Mouse (Mus musculus): ENCODE measurements around the gene Ccr9. TPM values are rescaled to one million over a fixed set of nuclear protein-coding genes. Genes with fewer than 3 reads are reported as not detected.
"Not testable (repeated sequence)": the region's sequence is repeated elsewhere in the genome, so short reads cannot be mapped to it uniquely, and the experiment has no call there.

Ccr9 gene
- polyA plus RNA-seq, 1 experiment from 2014 or later = 0.16 TPM

DNA sequence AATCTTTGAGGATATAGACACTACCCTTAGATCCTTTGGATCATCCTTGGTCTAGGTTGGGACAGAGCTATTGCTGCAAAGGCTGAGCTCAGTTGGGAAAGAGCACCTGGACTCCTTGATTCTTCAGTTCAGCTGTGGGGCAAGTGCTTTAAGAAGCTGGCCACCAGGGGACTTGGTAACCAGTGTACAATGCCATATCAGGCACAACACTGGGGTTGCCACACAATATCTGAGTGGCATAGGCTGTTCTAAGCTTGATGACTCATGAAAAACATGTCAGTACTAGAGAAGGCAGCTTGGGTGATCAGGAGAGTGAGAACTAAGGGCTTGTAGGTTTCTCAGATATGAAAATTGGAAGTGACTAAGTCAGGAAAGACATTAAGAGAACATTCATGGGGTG is 19.3 kb upstream of the Ccr9 start:
- Histone ChIP-seq H3K4me3 (replicated peaks) (no peak overlapping the region), H3K36me3 (replicated peaks) (no peaks in the 10 kb centered on the region; the same call in 1 of the 2 replicates), H3K4me1 (replicated peaks) (no peaks in the 10 kb centered on the region), H3K4me2 (no peak overlapping the region), H3K9me3 (replicated peaks) (no peaks in the 10 kb centered on the region), H3K9ac (no peak overlapping the region), H3K27ac (replicated peaks) (no peak overlapping the region), H3K27me3 (peaks cover 4% of the 10 kb centered on the region; the same call in 1 of the 2 replicates)
- no peak for ATAC-seq (ENCODE audit: insufficient read depth)

DNA sequence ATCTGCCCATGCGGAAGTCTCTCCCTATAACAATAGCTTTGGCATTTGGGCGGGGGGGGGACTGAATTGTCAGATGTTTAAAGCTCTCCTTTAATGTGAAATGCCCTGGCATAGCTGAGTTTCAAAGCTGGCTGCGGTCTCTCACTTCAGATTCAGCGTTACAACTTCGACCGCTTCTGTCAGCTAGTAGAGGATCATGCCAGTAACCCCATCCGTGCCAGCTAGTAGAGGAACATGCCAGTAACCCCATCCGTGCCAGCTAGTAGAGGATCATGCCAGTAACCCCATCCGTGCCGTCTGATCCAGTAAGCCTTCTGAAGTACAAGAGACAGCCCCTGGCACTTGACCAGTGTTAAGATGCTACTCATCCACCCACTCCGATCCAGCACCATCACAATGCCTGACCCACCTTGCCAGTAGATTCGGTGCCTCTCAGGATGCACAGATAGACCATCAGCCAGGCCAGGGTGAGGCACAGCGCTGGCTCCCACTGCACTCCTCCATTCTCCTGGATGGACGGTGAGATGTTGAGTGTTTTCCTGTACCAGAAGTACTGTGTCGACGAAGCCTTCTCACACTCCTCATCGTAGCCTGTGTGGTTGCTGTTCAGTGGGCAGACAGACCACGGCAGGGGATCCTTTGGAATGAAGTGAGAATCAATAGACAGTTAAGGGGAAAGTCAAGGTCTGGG is 18.1 kb upstream of the Ccr9 start:
- not testable (repeated sequence) for H3K9me3 ChIP-seq (replicated peaks); H3K27ac ChIP-seq (replicated peaks); H3K4me1 ChIP-seq (replicated peaks); H3K27me3 ChIP-seq; H3K4me2 ChIP-seq; H3K36me3 ChIP-seq (replicated peaks); H3K4me3 ChIP-seq (replicated peaks); H3K9ac ChIP-seq; ATAC-seq (ENCODE audit: insufficient read depth)
- WGBS (ENCODE audit: insufficient replicate concordance) = 77% methylated on average over 18 of the region's 18 CpGs

DNA sequence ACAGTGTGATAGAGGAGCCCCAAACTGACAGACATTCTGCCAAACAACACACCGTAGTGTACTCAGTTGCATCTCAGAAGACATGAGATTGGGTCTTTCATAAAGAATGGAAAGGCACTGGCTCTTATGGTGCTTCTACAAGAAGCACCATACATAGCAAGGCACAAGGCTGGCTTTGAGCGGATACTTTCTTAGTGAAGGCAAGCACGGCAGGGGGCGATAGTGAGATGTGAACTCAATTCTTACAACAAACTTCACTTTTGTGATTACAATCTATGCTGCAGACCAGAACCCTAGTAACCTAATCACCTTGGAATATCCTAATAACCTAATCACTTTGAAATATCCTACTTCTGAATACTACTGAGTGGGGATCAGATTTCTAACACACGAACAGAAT is 12.6 kb upstream of the Ccr9 start:
- WGBS (ENCODE audit: insufficient replicate concordance) = 35% methylated on average over 5 of the region's 5 CpGs

DNA sequence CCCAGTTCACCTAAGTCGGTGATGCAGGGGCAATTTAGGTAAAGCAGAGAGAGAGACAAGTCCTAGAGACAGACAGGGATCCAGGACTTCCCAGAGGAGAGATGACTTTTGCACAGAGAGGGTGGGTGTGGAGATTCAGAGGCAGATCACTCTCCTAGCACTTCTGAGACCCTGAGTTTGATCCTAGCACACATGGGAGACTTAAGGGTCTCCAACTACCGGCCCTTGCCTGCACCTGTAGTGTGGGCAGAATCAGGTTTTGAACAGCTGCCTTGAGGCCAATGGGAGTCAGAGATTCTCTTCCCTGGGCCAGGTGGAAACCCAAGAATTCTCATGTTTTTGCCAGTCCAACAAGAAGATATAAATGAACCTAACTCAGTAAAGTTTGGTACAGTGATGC is 959 bp downstream of the Ccr9 start:
- Histone ChIP-seq H3K4me1 (replicated peaks) (peaks cover 25% of the 10 kb centered on the region), H3K27me3 (peaks cover 88% of the 10 kb centered on the region), H3K9me3 (replicated peaks) (no peaks in the 10 kb centered on the region), H3K4me3 (replicated peaks) (peak overlapping the region; percentile 75), H3K4me2 (peak overlapping the region; percentile 91), H3K27ac (replicated peaks) (peak overlapping the region; percentile 45; the same call in 1 of the 2 replicates), H3K9ac (peak overlapping the region; percentile 70), H3K36me3 (replicated peaks) (no peaks in the 10 kb centered on the region)
- 36% methylated on average over 2 of the region's 2 CpGs for whole genome bisulfite sequencing (ENCODE audit: insufficient replicate concordance)
- peak; percentile 23; the same call in 1 of the 2 replicates for ATAC-seq (ENCODE audit: insufficient read depth)

More for the DNA sequence above, 12.6 kb upstream of the Ccr9 start:
- no peak overlapping the region for H3K27ac ChIP-seq (replicated peaks)
- H3K27me3 ChIP-seq = peaks cover 4% of the 10 kb centered on the region; the same call in 1 of the 2 replicates
- H3K4me3 ChIP-seq (replicated peaks) = no peak overlapping the region
- H3K4me2 ChIP-seq = no peak overlapping the region
- no peak for ATAC-seq (ENCODE audit: insufficient read depth)
- no peak overlapping the region for H3K9ac ChIP-seq
- no peaks in the 10 kb centered on the region for H3K4me1 ChIP-seq (replicated peaks)
- no peaks in the 10 kb centered on the region for H3K36me3 ChIP-seq (replicated peaks)
- no peaks in the 10 kb centered on the region for H3K9me3 ChIP-seq (replicated peaks)

DNA sequence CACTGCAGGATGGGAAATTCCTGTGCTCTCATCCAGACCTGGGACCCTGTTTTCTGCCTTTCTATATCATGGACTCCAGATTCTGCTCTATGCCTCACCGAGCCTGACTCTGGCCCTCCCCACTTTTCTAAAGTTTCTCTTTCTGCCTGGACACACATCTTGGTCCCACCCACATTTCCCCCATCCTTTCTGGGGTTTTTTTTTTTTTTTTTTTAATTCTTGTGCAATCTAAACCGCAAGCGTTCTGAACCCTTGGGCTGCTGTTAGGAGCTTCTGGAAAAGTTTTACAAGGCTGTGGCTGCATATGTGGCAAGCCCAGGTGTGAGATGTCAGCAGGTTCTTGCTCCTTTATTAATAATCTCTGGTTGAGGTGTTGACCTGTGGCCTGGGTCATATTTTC is 5.5 kb downstream of the Ccr9 start:
- no peak overlapping the region for H3K27ac ChIP-seq (replicated peaks)
- H3K9me3 ChIP-seq (replicated peaks) = no peaks in the 10 kb centered on the region
- H3K4me1 ChIP-seq (replicated peaks) = peaks cover 7% of the 10 kb centered on the region
- H3K4me3 ChIP-seq (replicated peaks) = no peak overlapping the region
- no peak overlapping the region for H3K9ac ChIP-seq
- ATAC-seq (ENCODE audit: insufficient read depth) = no peak
- H3K4me2 ChIP-seq = no peak overlapping the region
- H3K36me3 ChIP-seq (replicated peaks) = no peaks in the 10 kb centered on the region
- WGBS (ENCODE audit: insufficient replicate concordance) = 39% methylated on average over 3 of the region's 3 CpGs
- peaks cover 46% of the 10 kb centered on the region for H3K27me3 ChIP-seq

DNA sequence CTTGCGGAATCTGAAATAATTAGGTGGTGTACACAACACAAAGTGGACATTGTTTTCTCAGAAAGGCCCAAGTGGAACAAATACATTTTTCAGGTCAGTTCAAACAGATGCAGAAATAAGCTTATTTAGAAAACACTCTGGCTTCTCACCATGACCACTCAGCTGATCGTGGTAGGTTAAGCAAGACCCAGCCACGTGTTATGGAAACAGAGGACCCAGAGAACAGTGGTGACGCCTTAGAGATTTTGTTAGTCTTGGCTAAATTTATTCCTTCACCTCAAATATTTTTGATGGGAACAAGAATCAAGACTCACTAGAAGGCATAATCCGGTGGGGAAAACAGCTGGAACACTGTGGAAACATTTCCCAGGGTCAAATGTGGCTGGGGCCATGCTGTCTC is 8.0 kb downstream of the Ccr9 start:
- Histone ChIP-seq H3K4me1 (replicated peaks) (no peaks in the 10 kb centered on the region), H3K9ac (no peak overlapping the region), H3K9me3 (replicated peaks) (no peaks in the 10 kb centered on the region), H3K27ac (replicated peaks) (no peak overlapping the region), H3K4me2 (no peak overlapping the region), H3K4me3 (replicated peaks) (no peak overlapping the region), H3K27me3 (peaks cover 26% of the 10 kb centered on the region), H3K36me3 (replicated peaks) (no peaks in the 10 kb centered on the region)
- no peak for ATAC-seq (ENCODE audit: insufficient read depth)
- WGBS (ENCODE audit: insufficient replicate concordance) = 71% methylated on average over 5 of the region's 5 CpGs

DNA sequence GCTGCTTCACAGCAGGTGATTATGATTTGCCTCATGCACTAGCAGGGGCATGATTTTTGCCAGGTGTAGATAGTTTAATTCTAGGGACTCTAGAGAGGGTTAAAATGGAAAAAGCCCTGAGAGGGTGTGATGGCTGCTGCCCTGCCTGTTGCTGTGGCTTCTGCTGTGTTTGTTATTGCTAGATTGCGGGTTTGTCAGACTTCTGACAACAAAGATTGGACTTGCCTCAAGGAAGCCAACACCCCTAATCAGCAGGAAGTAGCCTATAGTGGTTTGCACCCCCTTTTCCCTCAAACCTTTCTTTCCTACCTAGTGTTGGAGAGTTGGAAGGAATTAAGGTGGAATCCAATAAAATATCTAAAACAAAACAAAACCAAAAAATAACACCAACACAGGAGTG is 10.0 kb downstream of the Ccr9 start:
- no peaks in the 10 kb centered on the region for H3K36me3 ChIP-seq (replicated peaks)
- H3K4me1 ChIP-seq (replicated peaks) = no peaks in the 10 kb centered on the region
- peaks cover 8% of the 10 kb centered on the region; the same call in 1 of the 2 replicates for H3K27me3 ChIP-seq
- H3K9me3 ChIP-seq (replicated peaks) = no peaks in the 10 kb centered on the region
- H3K9ac ChIP-seq = no peak overlapping the region
- no peak overlapping the region for H3K4me3 ChIP-seq (replicated peaks)
- 19% methylated on average over 1 of the region's 1 CpGs for WGBS (ENCODE audit: insufficient replicate concordance)
- no peak overlapping the region for H3K27ac ChIP-seq (replicated peaks)
- no peak for ATAC-seq (ENCODE audit: insufficient read depth)
- no peak overlapping the region for H3K4me2 ChIP-seq

DNA sequence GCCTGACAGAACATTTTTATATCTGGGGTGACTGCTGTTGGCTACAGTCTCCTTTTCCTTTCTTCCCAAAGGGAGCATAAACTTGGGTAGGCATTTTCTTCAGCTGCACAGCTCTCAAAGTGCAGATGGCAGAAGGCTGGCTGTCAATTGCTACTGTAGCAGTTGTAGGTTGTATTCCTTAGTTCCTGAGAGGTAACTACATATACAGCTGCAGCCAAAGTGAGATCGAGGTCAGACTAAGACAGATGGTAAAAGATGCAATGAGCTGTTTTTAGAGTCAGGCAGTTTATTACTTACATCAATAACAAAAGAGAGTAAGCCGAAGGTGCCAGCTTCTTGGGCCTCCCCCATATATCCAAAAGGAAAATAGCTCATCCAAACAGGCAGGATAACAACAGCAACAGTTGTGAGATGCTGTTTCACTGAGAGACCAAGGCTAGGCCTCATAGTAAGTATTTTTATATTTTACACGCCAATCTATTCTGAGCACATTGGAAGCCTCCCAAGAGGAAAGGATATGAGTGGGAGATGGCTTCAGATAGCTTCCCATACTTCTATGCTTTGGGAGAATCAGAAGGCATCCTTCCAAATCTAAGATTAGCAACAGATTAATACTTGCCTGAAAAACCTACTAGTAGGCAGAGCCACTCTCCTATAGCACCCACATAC is 17.5 kb downstream of the Ccr9 start:
- no peaks in the 10 kb centered on the region for H3K9me3 ChIP-seq (replicated peaks)
- ATAC-seq (ENCODE audit: insufficient read depth) = no peak
- no peak overlapping the region for H3K4me3 ChIP-seq (replicated peaks)
- H3K27me3 ChIP-seq = no peaks in the 10 kb centered on the region
- peaks cover 10% of the 10 kb centered on the region for H3K36me3 ChIP-seq (replicated peaks)
- peaks cover 8% of the 10 kb centered on the region for H3K4me1 ChIP-seq (replicated peaks)
- no peak overlapping the region for H3K27ac ChIP-seq (replicated peaks)
- H3K9ac ChIP-seq = no peak overlapping the region
- H3K4me2 ChIP-seq = no peak overlapping the region
- 73% methylated on average over 3 of the region's 3 CpGs for WGBS (ENCODE audit: insufficient replicate concordance)

DNA sequence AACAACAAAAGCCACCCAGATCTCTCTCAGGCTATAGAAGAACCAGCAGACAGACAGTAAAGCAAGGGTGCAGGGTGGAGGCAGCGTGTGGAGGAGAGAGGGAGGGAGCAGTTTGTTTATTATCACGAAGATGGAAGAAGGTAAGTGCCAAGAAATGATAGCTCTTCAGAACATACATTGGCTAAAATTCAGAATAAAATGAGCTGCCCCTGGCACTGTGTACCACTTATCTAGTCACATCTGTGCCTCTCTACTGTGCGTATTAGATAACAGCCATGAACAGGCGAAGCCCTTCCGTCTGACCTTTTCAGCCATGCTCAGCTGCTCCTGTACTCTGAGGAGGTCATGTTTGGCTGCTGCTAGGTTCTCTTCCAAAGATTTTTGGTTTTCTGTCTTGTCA is 23.6 kb downstream of the Ccr9 start:
- Histone ChIP-seq H3K4me1 (replicated peaks) (peaks cover 28% of the 10 kb centered on the region), H3K4me2 (peak overlapping the region; percentile 49), H3K27me3 (no peaks in the 10 kb centered on the region), H3K9ac (no peak overlapping the region), H3K4me3 (replicated peaks) (no peak overlapping the region), H3K36me3 (replicated peaks) (peaks cover 29% of the 10 kb centered on the region), H3K9me3 (replicated peaks) (no peaks in the 10 kb centered on the region), H3K27ac (replicated peaks) (peak overlapping the region; percentile 80)
- 23% methylated on average over 5 of the region's 5 CpGs for WGBS (ENCODE audit: insufficient replicate concordance)
- peak; percentile 99 for ATAC-seq (ENCODE audit: insufficient read depth)

DNA sequence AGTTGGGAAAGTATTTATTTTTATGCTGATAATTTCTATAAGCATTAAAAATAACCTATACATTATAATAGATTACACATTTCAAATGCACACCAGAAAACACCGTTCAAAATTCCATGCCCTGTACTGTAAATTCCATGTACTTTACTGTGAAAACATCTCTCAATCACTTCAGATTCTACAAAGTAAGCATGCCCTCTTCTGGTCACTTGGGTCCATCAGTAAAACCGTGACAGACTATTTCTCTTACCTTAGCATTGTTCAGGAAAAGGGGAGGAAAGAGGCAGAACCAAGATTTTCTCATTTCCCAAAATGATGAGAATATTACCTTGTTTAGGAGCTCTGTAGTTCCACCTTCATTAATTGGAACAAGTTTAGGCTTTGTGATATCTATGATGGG is 31.0 kb downstream of the Ccr9 start:
- Histone ChIP-seq H3K4me2 (no peak overlapping the region), H3K27ac (replicated peaks) (no peak overlapping the region), H3K4me1 (replicated peaks) (0 out of 2 replicates have a peak, but pooled peaks cover 2% of the 10 kb centered on the region), H3K9me3 (replicated peaks) (no peaks in the 10 kb centered on the region), H3K27me3 (no peaks in the 10 kb centered on the region), H3K36me3 (replicated peaks) (peaks cover 33% of the 10 kb centered on the region), H3K9ac (no peak overlapping the region), H3K4me3 (replicated peaks) (no peak overlapping the region)
- 43% methylated on average over 2 of the region's 2 CpGs for WGBS (ENCODE audit: insufficient replicate concordance)
- no peak for ATAC-seq (ENCODE audit: insufficient read depth)

DNA sequence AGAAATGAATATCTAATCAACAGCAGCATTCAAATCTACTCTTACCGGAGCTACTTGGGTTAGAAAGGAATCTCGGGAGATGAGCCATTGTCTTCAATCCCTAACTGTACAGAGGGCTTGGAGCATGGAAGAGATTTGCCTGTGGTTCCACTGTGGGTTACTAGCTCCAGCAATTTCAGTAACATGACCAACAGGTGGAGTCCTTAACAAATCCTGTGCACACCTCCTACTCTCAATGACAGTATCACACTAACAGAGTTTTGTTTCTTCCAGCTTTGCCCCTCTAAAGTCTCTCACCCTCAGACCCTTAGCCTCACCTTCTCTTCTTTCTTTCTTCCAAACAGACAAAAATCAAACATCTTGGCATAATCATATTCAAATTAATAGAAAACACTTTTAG is 34.9 kb downstream of the Ccr9 start:
- 67% methylated on average over 2 of the region's 2 CpGs for WGBS (ENCODE audit: insufficient replicate concordance)
- H3K9ac ChIP-seq = no peak overlapping the region

More for the DNA sequence above, 34.9 kb downstream of the Ccr9 start:
- Histone ChIP-seq H3K36me3 (replicated peaks) (peaks cover 19% of the 10 kb centered on the region), H3K4me2 (no peak overlapping the region), H3K9me3 (replicated peaks) (no peaks in the 10 kb centered on the region), H3K27me3 (no peaks in the 10 kb centered on the region), H3K4me3 (replicated peaks) (no peak overlapping the region), H3K27ac (replicated peaks) (no peak overlapping the region), H3K4me1 (replicated peaks) (peaks cover 14% of the 10 kb centered on the region)
- no peak for ATAC-seq (ENCODE audit: insufficient read depth)
